In the genomic region with DNA sequence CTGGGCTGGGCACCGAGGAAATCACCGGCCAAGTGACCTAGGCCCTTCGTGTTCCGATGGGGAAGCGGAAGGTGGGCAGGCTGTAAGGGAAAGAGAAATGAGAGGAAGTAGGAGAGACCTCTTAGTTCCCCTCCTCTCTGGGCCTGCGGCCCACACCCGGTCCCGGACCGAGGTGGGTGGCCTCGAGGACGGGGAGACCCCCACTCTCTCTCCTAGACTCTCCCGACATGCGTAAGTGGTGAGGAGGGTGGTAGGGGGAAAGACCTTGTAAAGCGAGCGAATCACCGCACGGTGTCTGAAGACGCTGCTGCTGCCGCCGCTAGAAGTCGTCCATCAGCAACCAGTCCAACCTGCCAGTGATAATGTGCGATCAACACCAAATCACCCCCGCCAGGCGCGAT, we compare ENCODE assay signal across 8 mouse cellular contexts. TPM values are rescaled to one million over a fixed set of nuclear protein-coding genes. Genes with fewer than 3 reads are reported as not detected.
DNase-seq lines count a peak whose midpoint lies in the region; ATAC-seq lines count a peak whose summit lies in the region.

No protein-coding gene starts in this region.

- H3K4me2 ChIP-seq in limb, embryonic 13.5 days (replicated peaks), result peak overlapping the region; percentile 80
- peak overlapping the region; percentile 71 for H3K4me2 ChIP-seq in neural tube, embryonic 15.5 days

- peaks cover 93% of the 10 kb centered on the region for H3K27me3 ChIP-seq in limb, embryonic 13.5 days
- H3K27me3 ChIP-seq in neural tube, embryonic 15.5 days (replicated peaks), result peaks cover 52% of the 10 kb centered on the region

- no peaks in the 10 kb centered on the region for H3K36me3 ChIP-seq in limb, embryonic 13.5 days
- H3K36me3 ChIP-seq in neural tube, embryonic 15.5 days, result no peaks in the 10 kb centered on the region

- no peaks in the 10 kb centered on the region for H3K9me3 ChIP-seq in limb, embryonic 13.5 days
- no peaks in the 10 kb centered on the region for H3K9me3 ChIP-seq in neural tube, embryonic 15.5 days (replicated peaks)

- H3K4me1 ChIP-seq in limb, embryonic 13.5 days, result peaks cover 62% of the 10 kb centered on the region
- H3K4me1 ChIP-seq in neural tube, embryonic 15.5 days, result peaks cover 53% of the 10 kb centered on the region

- H3K27ac ChIP-seq in limb, embryonic 13.5 days, result no peak overlapping the region
- H3K27ac ChIP-seq in neural tube, embryonic 15.5 days (replicated peaks), result peak overlapping the region; percentile 90

- peak; percentile 50 to 57 for DNase-seq in cerebellum, postnatal 10 days
- no peak for DNase-seq in cerebellum, postnatal 4 days (ENCODE audit: low spot score in 2 of 2)
- peak; percentile 31 to 48 for DNase-seq in spleen, adult 18-20 months
- no peak for DNase-seq in spleen, adult 12 weeks (ENCODE audit: low spot score)
- DNase-seq in adrenal gland, postnatal 36 days, result no peak

- 0 out of 2 replicates have a peak overlapping the region, but pooled peaks have one; percentile 45 for H3K9ac ChIP-seq in limb, embryonic 13.5 days
- H3K9ac ChIP-seq in neural tube, embryonic 15.5 days (replicated peaks), result peak overlapping the region; percentile 43

- H3K4me3 ChIP-seq in limb, embryonic 13.5 days, result peak overlapping the region; percentile 41
- peak overlapping the region; percentile 40 for H3K4me3 ChIP-seq in neural tube, embryonic 15.5 days (replicated peaks)

- 2% methylated on average over 21 of the region's 25 CpGs for WGBS in limb, embryonic 13.5 days
- 3% methylated on average over 24 of the region's 25 CpGs for WGBS in neural tube, embryonic 15.5 days

- ATAC-seq in limb, embryonic 13.5 days (ENCODE audit: low FRiP score, low read depth), result no peak
- ATAC-seq in neural tube, embryonic 15.5 days (ENCODE audit: low FRiP score), result peak; percentile 30; the same call in 1 of the 2 replicates
- no peak for ATAC-seq in activated CD4-positive, CD25-positive, alpha-beta regulatory T cell, adult 4 months

RNA-seq across cellular contexts. Expression of gene Bcor, which starts 23.0 kb away (rescaled TPM):
- 16.8 and 17.8 TPM in 2 replicates for polyA plus RNA-seq in limb, embryonic 13.5 days (2015; fragmentation: Nextera tagmentation; extraction: Ambion mirVana)
- 12.2 and 13.8 TPM in 2 replicates for polyA plus RNA-seq in neural tube, embryonic 15.5 days (2015; fragmentation: Nextera tagmentation; extraction: Ambion mirVana)
- total RNA-seq in adrenal gland, postnatal 36 days (2021), result 10 to 100 TPM; 14.5 to 16.0 TPM
- polyA plus RNA-seq in activated CD4-positive, CD25-positive, alpha-beta regulatory T cell, adult 4 months (2017; shearing (Covaris generic)), result 10 to 100 TPM; 21.6 to 23.6 TPM

Comparison
In these comparisons a context has a peak if more than half of its experiments do, and no peak if none do; other contexts are left out.
1. DNase-seq: peak in cerebellum, postnatal 10 days (2 of 2) and spleen, adult 18-20 months (2 of 2); none in cerebellum, postnatal 4 days (0 of 2), spleen, adult 12 weeks (single experiment) and adrenal gland, postnatal 36 days (0 of 2).